Mouse (Mus musculus) myocyte (in vitro differentiated cells): ENCODE data around the gene Tctn3.

Experiments used
- E2F4 ChIP-seq: IDR thresholded peaks from one replicate; pipeline ENCODE4 v1.6.1; 2011; ENCODE audit warnings: mild to moderate bottlenecking, control low read depth, moderate library complexity; ENCODE audit not compliant: insufficient read depth
- MAX ChIP-seq: IDR thresholded peaks from one replicate; pipeline ENCODE4 v1.6.1; 2011; ENCODE audit warnings: low read depth, mild to moderate bottlenecking, control low read depth
- MYOG ChIP-seq, 3 experiments: IDR thresholded peaks; one replicate each; pipeline ENCODE4 v1.6.1; 2011; ENCODE audit warnings: control low read depth in 2 of 3, low read depth in 2 of 3, mild to moderate bottlenecking in 2 of 3; ENCODE audit not compliant: insufficient read length in 2 of 3, control insufficient read depth in 1 of 3, insufficient read depth in 1 of 3
- POLR2A ChIP-seq: IDR thresholded peaks from one replicate; pipeline ENCODE4 v1.6.1; 2011; ENCODE audit warnings: low read depth, mild to moderate bottlenecking, control low read depth, moderate library complexity; ENCODE audit not compliant: insufficient read length
- POLR2AphosphoS2 ChIP-seq: IDR thresholded peaks from one replicate; pipeline ENCODE4 v1.6.1; 2011; ENCODE audit warnings: low read depth, control low read depth; ENCODE audit not compliant: insufficient read length
- TCF12 ChIP-seq: IDR thresholded peaks from one replicate; pipeline ENCODE4 v1.6.1; 2011; ENCODE audit warnings: mild to moderate bottlenecking, control low read depth; ENCODE audit not compliant: poor library complexity, insufficient read depth, severe bottlenecking
- USF1 ChIP-seq: IDR thresholded peaks from one replicate; pipeline ENCODE4 v1.6.1; 2011; ENCODE audit warnings: low read depth, mild to moderate bottlenecking, control low read depth, moderate library complexity

DNA sequence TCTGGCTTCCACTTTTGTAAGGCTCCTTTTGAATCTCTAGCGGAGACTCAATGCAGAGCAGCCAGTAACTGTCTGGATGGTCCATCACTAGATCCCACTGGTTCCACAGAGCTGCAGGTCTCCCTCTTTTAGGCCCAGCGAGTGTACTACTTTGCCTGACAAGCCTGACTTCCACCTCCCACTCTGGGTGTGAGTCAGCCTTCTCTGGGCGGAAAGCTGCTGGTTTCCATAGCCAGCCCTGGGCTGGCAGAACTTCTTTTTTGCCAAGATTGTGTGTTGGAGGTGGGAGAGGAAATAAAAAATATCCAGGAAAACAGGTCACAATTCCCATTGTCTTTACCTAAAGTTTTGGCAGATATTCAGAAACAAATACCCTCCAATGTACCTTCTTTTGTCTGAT lies 18.1 kb upstream of the Tctn3 start:
- no peak for TF ChIP-seq POLR2A
- no peak for TF ChIP-seq E2F4
- no peak for TF ChIP-seq USF1
- no peak for TF ChIP-seq TCF12
- no peak for TF ChIP-seq MYOG (IDR thresholded peaks at IDR 0.05; ENCODE audit: control insufficient read depth in 1 of 3, insufficient read depth in 1 of 3, insufficient read length in 2 of 3, low read depth in 2 of 3)
- TF ChIP-seq POLR2AphosphoS2 = no peak
- TF ChIP-seq MAX = no peak
